Mouse (Mus musculus): ENCODE measurements around the gene Crp. TPM values are rescaled to one million over a fixed set of nuclear protein-coding genes. Genes with fewer than 3 reads are reported as not detected.

Crp gene
- total RNA-seq (2012; rRNA removed) (not detected in 2 replicates), polyA plus RNA-seq (2012; ENCODE audit: insufficient read depth in 1 of 2, insufficient read length in 2 of 2, low read depth in 1 of 2, low replicate concordance in 2 of 2, missing spikeins in 1 of 2) (not detected)

GRCm38 (mm10) chr1:172697844-172698243 is at the start of gene Crp:
TSS of gene Crp (plus strand) at chr1:172698055.
- Histone ChIP-seq H3K27ac (ENCODE audit: control insufficient read depth, low read depth, low read length) (no peak within 1 kb of the TSS), H3K79me2 (ENCODE audit: control insufficient read depth, insufficient read depth, low read length, poor library complexity) (no peaks in the 10 kb centered on the region), H3K36me3 (ENCODE audit: control insufficient read depth in 1 of 2, insufficient read depth in 2 of 2, low read length in 2 of 2) (no peaks in the 10 kb centered on the region), H3K4me3 (ENCODE audit: control insufficient read depth in 1 of 2, insufficient read depth in 1 of 2, low read depth in 2 of 2, low read length in 2 of 2) (no peak within 1 kb of the TSS), H3K27me3 (ENCODE audit: control insufficient read depth in 1 of 2, insufficient read depth in 2 of 2, low read length in 2 of 2) (no peaks in the 10 kb centered on the region), H3K9me3 (replicated peaks; ENCODE audit: insufficient read depth, low read length) (no peaks in the 10 kb centered on the region), H3K4me1 (ENCODE audit: control insufficient read depth in 1 of 2, insufficient read depth in 2 of 2, low read length in 2 of 2) (no peaks in the 10 kb centered on the region), H3K9ac (ENCODE audit: control insufficient read depth, low read depth, low read length, poor library complexity, severe bottlenecking) (no peak within 1 kb of the TSS)
- no peak for TF ChIP-seq BHLHE40 (IDR thresholded peaks at IDR 0.05; ENCODE audit: borderline replicate concordance, low read depth, low read length)
- TF ChIP-seq KAT2A (conservative IDR thresholded peaks at IDR 0.05; ENCODE audit: low read depth, low read length) = no peak
- TF ChIP-seq ZC3H11A (IDR thresholded peaks at IDR 0.05; ENCODE audit: low read depth, low read length) = no peak
- TF ChIP-seq USF2 (IDR thresholded peaks at IDR 0.05; ENCODE audit: borderline replicate concordance in 1 of 2, insufficient read depth in 1 of 2, low read depth in 1 of 2, low read length in 2 of 2) = no peak
- TF ChIP-seq POLR2AphosphoS2 (IDR thresholded peaks at IDR 0.05; ENCODE audit: low read length) = no peak
- TF ChIP-seq POLR2AphosphoS5 (IDR thresholded peaks at IDR 0.05; ENCODE audit: borderline replicate concordance, low read depth, low read length) = no peak
- TF ChIP-seq RAD21 (IDR thresholded peaks at IDR 0.05; ENCODE audit: low read depth, low read length) = no peak
- TF ChIP-seq CHD2 (IDR thresholded peaks at IDR 0.05; ENCODE audit: low read length) = no peak
- no peak for TF ChIP-seq ZKSCAN1 (IDR thresholded peaks at IDR 0.05; ENCODE audit: low read depth, low read length)
- no peak for DNase-seq (ENCODE audit: low read depth, low spot score)

- Histone ChIP-seq H3K4me3 (ENCODE audit: control insufficient read depth in 1 of 2, insufficient read depth in 1 of 2, low read depth in 2 of 2, low read length in 2 of 2) (no peak overlapping the region), H3K4me1 (ENCODE audit: control insufficient read depth in 1 of 2, insufficient read depth in 2 of 2, low read length in 2 of 2) (no peaks in the 10 kb centered on the region), H3K9me3 (replicated peaks; ENCODE audit: insufficient read depth, low read length) (no peaks in the 10 kb centered on the region), H3K36me3 (ENCODE audit: control insufficient read depth in 1 of 2, insufficient read depth in 2 of 2, low read length in 2 of 2) (no peaks in the 10 kb centered on the region), H3K79me2 (ENCODE audit: control insufficient read depth, insufficient read depth, low read length, poor library complexity) (no peaks in the 10 kb centered on the region), H3K9ac (ENCODE audit: control insufficient read depth, low read depth, low read length, poor library complexity, severe bottlenecking) (no peak overlapping the region), H3K27me3 (ENCODE audit: control insufficient read depth in 1 of 2, insufficient read depth in 2 of 2, low read length in 2 of 2) (no peaks in the 10 kb centered on the region; a peak in 2 of 4 replicates), H3K27ac (ENCODE audit: control insufficient read depth, low read depth, low read length) (no peak overlapping the region)
- DNase-seq (ENCODE audit: low read depth, low spot score) = no peak
- TF ChIP-seq EP300 (IDR thresholded peaks at IDR 0.05; ENCODE audit: low read depth in 1 of 2, low read length in 2 of 2) = no peak
- TF ChIP-seq TBP (IDR thresholded peaks at IDR 0.05; ENCODE audit: low read depth, low read length) = no peak
- TF ChIP-seq CHD1 (IDR thresholded peaks at IDR 0.05; ENCODE audit: low read depth, low read length) = no peak
- no peak for TF ChIP-seq ZKSCAN1 (IDR thresholded peaks at IDR 0.05; ENCODE audit: low read depth, low read length)
- TF ChIP-seq UBTF (IDR thresholded peaks at IDR 0.05; ENCODE audit: borderline replicate concordance, insufficient read depth, low read depth, low read length) = no peak
- no peak for TF ChIP-seq NRF1 (IDR thresholded peaks at IDR 0.05; ENCODE audit: insufficient read depth, low read depth, low read length, poor library complexity, severe bottlenecking)
- TF ChIP-seq POLR2AphosphoS2 (IDR thresholded peaks at IDR 0.05; ENCODE audit: low read length) = no peak
- TF ChIP-seq CTCF (IDR thresholded peaks at IDR 0.05 in 2 of 3, conservative IDR thresholded peaks at IDR 0.05 in 1 of 3; ENCODE audit: control insufficient read depth in 1 of 3, insufficient read depth in 1 of 3, low read depth in 2 of 3, low read length in 3 of 3, poor library complexity in 1 of 3, severe bottlenecking in 1 of 3) = no peak
- no peak for TF ChIP-seq USF1 (IDR thresholded peaks at IDR 0.05; ENCODE audit: low read depth, low read length)
- TF ChIP-seq ZNF384 (IDR thresholded peaks at IDR 0.05; ENCODE audit: low read depth, low read length) = no peak
- TF ChIP-seq GATA1 (IDR thresholded peaks at IDR 0.05; ENCODE audit: low read depth, low read length) = no peak
- no peak for TF ChIP-seq E2F4 (IDR thresholded peaks at IDR 0.05; ENCODE audit: borderline replicate concordance, low read depth, low read length)
- TF ChIP-seq RAD21 (IDR thresholded peaks at IDR 0.05; ENCODE audit: low read depth, low read length) = no peak
- TF ChIP-seq ETS1 (IDR thresholded peaks at IDR 0.05; ENCODE audit: low read depth, low read length) = no peak
- TF ChIP-seq MYC (IDR thresholded peaks at IDR 0.05; ENCODE audit: low read depth, low read length) = no peak
- TF ChIP-seq RCOR1 (IDR thresholded peaks at IDR 0.05; ENCODE audit: low read depth, low read length) = no peak
- TF ChIP-seq MAZ (IDR thresholded peaks at IDR 0.05; ENCODE audit: low read depth, low read length) = no peak
- TF ChIP-seq MAX (IDR thresholded peaks at IDR 0.05; ENCODE audit: low read length) = no peak
- TF ChIP-seq MXI1 (IDR thresholded peaks at IDR 0.05; ENCODE audit: low read depth, low read length) = no peak
- TF ChIP-seq CHD2 (IDR thresholded peaks at IDR 0.05; ENCODE audit: low read length) = no peak
Measured at GRCm38 (mm10) chr1:172649396-172649795, 48.5 kb upstream of the Crp start.
